Comparison of ENCODE assay signal across 24 mouse cellular contexts in the genomic region with DNA sequence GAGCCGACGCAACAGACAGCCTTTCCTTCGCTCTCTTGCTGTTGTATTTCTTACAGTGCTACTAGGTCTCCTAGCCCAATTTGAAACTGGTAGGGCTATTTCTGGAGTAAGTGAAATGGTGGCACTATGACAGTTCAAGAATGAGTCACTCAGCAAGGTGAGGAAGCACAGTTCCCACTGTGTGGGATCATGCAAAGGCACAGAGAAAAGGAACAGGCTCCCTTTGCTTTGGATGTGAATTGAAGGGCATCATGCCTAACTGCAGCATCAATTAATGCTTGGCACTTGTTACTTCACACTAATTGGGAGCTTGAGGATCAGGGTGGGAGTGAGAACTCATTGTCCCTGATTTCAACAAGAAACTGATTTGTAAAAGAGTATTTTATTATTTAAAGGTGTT.
A peak's percentile ranks its signal among the peaks of the same experiment; 100 is the strongest.
DNase-seq lines count a peak whose midpoint lies in the region; ATAC-seq lines count a peak whose summit lies in the region.
"Had no signal": no experiment of that assay in that cellular context is flagged by ENCODE, and none has a peak within 500 bp of the region (broad histone marks: within the 10 kb centered on the region; RNA-seq: fewer than 3 reads in every experiment).

No protein-coding gene starts in this region.

- no peak overlapping the region for H3K4me2 ChIP-seq in forebrain, embryonic 14.5 days (ENCODE audit: low read length)
- H3K4me2 ChIP-seq in forebrain, embryonic 11.5 days (ENCODE audit: low read depth, low read length, severe bottlenecking): no peak overlapping the region
- H3K4me2 ChIP-seq: heart, embryonic 15.5 days; limb, embryonic 13.5 days; liver, embryonic 13.5 days; lung, embryonic 14.5 days; neural tube, embryonic 15.5 days had no signal

- no peak overlapping the region for H3K27ac ChIP-seq in forebrain, embryonic 14.5 days (ENCODE audit: low read depth, low read length)
- H3K27ac ChIP-seq in forebrain, embryonic 11.5 days (ENCODE audit: low read depth, low read length): no peak overlapping the region
- H3K27ac ChIP-seq: heart, embryonic 15.5 days; limb, embryonic 13.5 days; liver, embryonic 13.5 days; neural tube, embryonic 15.5 days; stomach, postnatal 0 days had no signal

- no peaks in the 10 kb centered on the region for H3K9me3 ChIP-seq in forebrain, embryonic 14.5 days (replicated peaks; ENCODE audit: control insufficient read depth, low read length)
- no peaks in the 10 kb centered on the region for H3K9me3 ChIP-seq in forebrain, embryonic 11.5 days (ENCODE audit: control insufficient read depth, low read length)
- H3K9me3 ChIP-seq: G1E; heart, embryonic 15.5 days; limb, embryonic 13.5 days; liver, embryonic 13.5 days; neural tube, embryonic 15.5 days had no signal

- H3K36me3 ChIP-seq in forebrain, embryonic 14.5 days (ENCODE audit: control insufficient read depth, insufficient read depth, low read length): no peaks in the 10 kb centered on the region
- no peaks in the 10 kb centered on the region for H3K36me3 ChIP-seq in forebrain, embryonic 11.5 days (ENCODE audit: control insufficient read depth, insufficient read depth, low read length)
- H3K36me3 ChIP-seq: G1E; heart, embryonic 15.5 days; limb, embryonic 13.5 days; liver, embryonic 13.5 days; neural tube, embryonic 15.5 days had no signal

- H3K27me3 ChIP-seq in forebrain, embryonic 14.5 days (replicated peaks; ENCODE audit: control insufficient read depth, insufficient read depth, low read length): no peaks in the 10 kb centered on the region
- no peaks in the 10 kb centered on the region for H3K27me3 ChIP-seq in forebrain, embryonic 11.5 days (ENCODE audit: control insufficient read depth, insufficient read depth, low read length)
- H3K27me3 ChIP-seq: heart, embryonic 15.5 days; limb, embryonic 13.5 days; liver, embryonic 13.5 days; neural tube, embryonic 15.5 days had no signal

- DNase-seq in forebrain, embryonic 14.5 days (ENCODE audit: low spot score): peak; percentile 67
- no peak for DNase-seq in forebrain, embryonic 11.5 days (ENCODE audit: low spot score)
- peak; percentile 13 for DNase-seq in left cerebral cortex, adult 11 months (ENCODE audit: low spot score)
- no peak for DNase-seq in left cerebral cortex, postnatal 10 days (ENCODE audit: extremely low spot score in 1 of 2, low spot score in 2 of 2)
- DNase-seq in frontal cortex, postnatal 36 days (ENCODE audit: low spot score in 2 of 2): peak; percentile 19 to 31
- peak; percentile 39 for DNase-seq in telencephalon, adult 2 months (ENCODE audit: low read depth, low spot score)
- DNase-seq in kidney, adult 9 months: no peak
- DNase-seq: adrenal gland, postnatal 36 days; cerebellum, adult 8-10 months; gastrocnemius, postnatal 25 days; heart, postnatal 4 days; liver, embryonic 13.5 days; lung, embryonic 14.5 days; lung, postnatal 36 days; right cerebral cortex, postnatal 4 days had no signal

- H3K4me1 ChIP-seq in forebrain, embryonic 14.5 days (ENCODE audit: control insufficient read depth, insufficient read depth, low read length): no peaks in the 10 kb centered on the region
- H3K4me1 ChIP-seq in forebrain, embryonic 11.5 days (replicated peaks; ENCODE audit: control insufficient read depth, insufficient read depth, low read length): no peaks in the 10 kb centered on the region
- H3K4me1 ChIP-seq: heart, embryonic 15.5 days; limb, embryonic 13.5 days; liver, embryonic 13.5 days; neural tube, embryonic 15.5 days had no signal

- no peak overlapping the region for H3K9ac ChIP-seq in forebrain, embryonic 14.5 days (ENCODE audit: low read length)
- H3K9ac ChIP-seq in forebrain, embryonic 11.5 days (ENCODE audit: low read length): no peak overlapping the region
- H3K9ac ChIP-seq: heart, embryonic 15.5 days; limb, embryonic 13.5 days; liver, embryonic 13.5 days; lung, embryonic 14.5 days; neural tube, embryonic 15.5 days had no signal

- peak; percentile 58; the same call in 1 of the 2 replicates for ATAC-seq in forebrain, embryonic 14.5 days
- no peak for ATAC-seq in forebrain, embryonic 11.5 days (replicated peaks; ENCODE audit: low FRiP score)
- ATAC-seq: CD4-positive, CD25-positive, alpha-beta regulatory T cell, adult 4 months; hindbrain, embryonic 16.5 days; intestine, embryonic 16.5 days; midbrain, embryonic 16.5 days had no signal

- WGBS in forebrain, embryonic 14.5 days: 84% methylated on average over 3 of the region's 3 CpGs
- 98% methylated on average over 3 of the region's 3 CpGs for WGBS in forebrain, embryonic 11.5 days

- intact Hi-C loops in left cerebral cortex, postnatal 10 days (cut with DNase I): no loop called here

- no peak overlapping the region for H3K4me3 ChIP-seq in forebrain, embryonic 14.5 days (ENCODE audit: low read depth, low read length)
- H3K4me3 ChIP-seq in forebrain, embryonic 11.5 days (ENCODE audit: low read depth, low read length): no peak overlapping the region
- H3K4me3 ChIP-seq: heart, embryonic 15.5 days; limb, embryonic 13.5 days; liver, embryonic 13.5 days; neural tube, embryonic 15.5 days had no signal

Comparison
In these comparisons a context has a peak if more than half of its experiments do, and no peak if none do; other contexts are left out.
1. DNase-seq: peak in forebrain, embryonic 14.5 days (single experiment), left cerebral cortex, adult 11 months (single experiment), frontal cortex, postnatal 36 days (2 of 2) and telencephalon, adult 2 months (single experiment); none in forebrain, embryonic 11.5 days (single experiment), left cerebral cortex, postnatal 10 days (0 of 2) and kidney, adult 9 months (single experiment).